Mouse (Mus musculus): ENCODE measurements around the gene Frzb. TPM values are rescaled to one million over a fixed set of nuclear protein-coding genes. Genes with fewer than 3 reads are reported as not detected.
"Not testable (repeated sequence)": the region's sequence is repeated elsewhere in the genome, so short reads cannot be mapped to it uniquely, and the experiment has no call there.

The Frzb gene
- total RNA-seq (2014; rRNA removed) (2.5 and 2.6 TPM in 2 replicates), polyA plus RNA-seq (2015; fragmentation: Nextera tagmentation; extraction: Ambion mirVana) (1.3 and 2.4 TPM in 2 replicates)

GRCm38 (mm10) chr2:80447291-80447791 is at the start of gene Frzb:
Gene Frzb (minus strand): TSS chr2:80447625.
- peak within 1 kb of the TSS; percentile 100 for H3K4me2 ChIP-seq (ENCODE audit: low read depth, low read length, poor library complexity, severe bottlenecking)
- TF ChIP-seq CTCF (IDR thresholded peaks at IDR 0.05), result no peak
- ATAC-seq (ENCODE audit: low FRiP score), result peak; percentile 48; the same call in 1 of the 2 replicates
- no peaks in the 10 kb centered on the region for H3K4me1 ChIP-seq (ENCODE audit: insufficient read depth, low read length)
- H3K9ac ChIP-seq (replicated peaks; ENCODE audit: low read length, poor library complexity, severe bottlenecking), result peak within 1 kb of the TSS; percentile 40
- H3K4me3 ChIP-seq (ENCODE audit: low read depth, low read length), result peak within 1 kb of the TSS; percentile 56
- no peaks in the 10 kb centered on the region for H3K36me3 ChIP-seq (ENCODE audit: insufficient read depth, low read length)
- under 1% methylated on average over 25 of the region's 33 CpGs for WGBS
- peak; percentile 42 for DNase-seq (ENCODE audit: low spot score)
- H3K27me3 ChIP-seq (ENCODE audit: insufficient read depth, low read length), result peaks cover 15% of the 10 kb centered on the region
- H3K27ac ChIP-seq (ENCODE audit: low read depth, low read length), result no peak within 1 kb of the TSS
- H3K9me3 ChIP-seq (ENCODE audit: low read length), result no peaks in the 10 kb centered on the region

DNA sequence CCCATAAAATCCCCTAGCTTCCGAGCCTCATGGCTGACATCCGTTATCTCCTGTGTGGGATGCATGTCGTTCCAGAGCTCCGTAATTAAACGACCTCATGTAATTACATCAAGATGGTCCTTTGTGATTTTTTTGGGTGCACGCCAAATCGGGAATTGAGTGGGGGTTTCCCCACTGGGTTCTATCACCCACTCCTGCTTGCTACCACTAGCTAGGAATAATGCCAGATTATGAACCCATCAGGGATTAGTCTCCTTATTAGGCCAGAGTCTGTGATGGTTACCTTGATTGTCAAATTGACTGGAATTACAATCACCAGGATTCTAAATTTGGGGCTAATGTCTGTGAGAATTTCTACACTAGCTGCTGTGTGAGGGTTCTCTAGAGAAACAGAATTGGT is 47.9 kb upstream of the Frzb start:
- H3K27me3 ChIP-seq (ENCODE audit: insufficient read depth, low read length); H3K9ac ChIP-seq (replicated peaks; ENCODE audit: low read length, poor library complexity, severe bottlenecking); ATAC-seq (ENCODE audit: low FRiP score); H3K9me3 ChIP-seq (ENCODE audit: low read length); H3K4me2 ChIP-seq (ENCODE audit: low read depth, low read length, poor library complexity, severe bottlenecking); DNase-seq (ENCODE audit: low spot score); H3K4me1 ChIP-seq (ENCODE audit: insufficient read depth, low read length); H3K4me3 ChIP-seq (ENCODE audit: low read depth, low read length); H3K36me3 ChIP-seq (ENCODE audit: insufficient read depth, low read length); H3K27ac ChIP-seq (ENCODE audit: low read depth, low read length): not testable (repeated sequence)
- WGBS, result 59% methylated on average over 7 of the region's 7 CpGs

DNA sequence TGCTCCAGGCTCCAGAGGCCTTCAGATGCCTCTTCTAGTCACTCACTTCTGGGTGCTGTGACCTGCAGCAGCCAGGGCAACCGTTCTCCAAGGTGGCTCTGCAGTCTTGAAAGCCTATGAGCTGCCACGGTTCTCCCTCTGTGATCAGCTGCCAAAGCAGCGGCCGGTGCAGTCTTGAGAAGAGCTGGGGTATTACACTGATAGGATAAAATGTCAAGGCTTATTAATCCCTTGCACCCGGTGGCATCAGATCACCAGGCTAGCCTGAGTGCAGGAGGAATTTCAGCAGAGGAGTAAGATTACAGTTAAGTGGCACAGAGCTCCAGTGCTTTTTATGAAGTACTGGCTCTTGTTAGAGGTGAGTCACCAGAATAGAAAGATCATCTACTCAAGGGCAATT is 39.4 kb upstream of the Frzb start:
- Histone ChIP-seq H3K27me3 (ENCODE audit: insufficient read depth, low read length) (no peaks in the 10 kb centered on the region), H3K36me3 (ENCODE audit: insufficient read depth, low read length) (no peaks in the 10 kb centered on the region), H3K4me2 (ENCODE audit: low read depth, low read length, poor library complexity, severe bottlenecking) (no peak overlapping the region), H3K27ac (ENCODE audit: low read depth, low read length) (no peak overlapping the region), H3K9ac (replicated peaks; ENCODE audit: low read length, poor library complexity, severe bottlenecking) (no peak overlapping the region), H3K9me3 (ENCODE audit: low read length) (no peaks in the 10 kb centered on the region), H3K4me3 (ENCODE audit: low read depth, low read length) (no peak overlapping the region), H3K4me1 (ENCODE audit: insufficient read depth, low read length) (no peaks in the 10 kb centered on the region)
- ATAC-seq (ENCODE audit: low FRiP score), result no peak
- WGBS, result 60% methylated on average over 5 of the region's 5 CpGs
- no peak for DNase-seq (ENCODE audit: low spot score)
- no peak for TF ChIP-seq CTCF (IDR thresholded peaks at IDR 0.05)

GRCm38 (mm10) chr2:80484951-80485350 is 37.5 kb upstream of the Frzb start:
- WGBS, result 96% methylated on average over 5 of the region's 5 CpGs
- H3K9ac ChIP-seq (replicated peaks; ENCODE audit: low read length, poor library complexity, severe bottlenecking), result no peak overlapping the region
- no peak overlapping the region for H3K4me2 ChIP-seq (ENCODE audit: low read depth, low read length, poor library complexity, severe bottlenecking)
- no peaks in the 10 kb centered on the region for H3K36me3 ChIP-seq (ENCODE audit: insufficient read depth, low read length)
- H3K27ac ChIP-seq (ENCODE audit: low read depth, low read length), result no peak overlapping the region
- no peaks in the 10 kb centered on the region for H3K27me3 ChIP-seq (ENCODE audit: insufficient read depth, low read length)
- H3K4me3 ChIP-seq (ENCODE audit: low read depth, low read length), result no peak overlapping the region
- ATAC-seq (ENCODE audit: low FRiP score) (no peak), DNase-seq (ENCODE audit: low spot score) (no peak)
- no peak for TF ChIP-seq CTCF (IDR thresholded peaks at IDR 0.05)
- no peaks in the 10 kb centered on the region for H3K4me1 ChIP-seq (ENCODE audit: insufficient read depth, low read length)
- H3K9me3 ChIP-seq (ENCODE audit: low read length), result no peaks in the 10 kb centered on the region

- H3K27ac ChIP-seq (ENCODE audit: low read depth, low read length), result no peak overlapping the region
- no peak overlapping the region for H3K4me3 ChIP-seq (ENCODE audit: low read depth, low read length)
- no peaks in the 10 kb centered on the region for H3K27me3 ChIP-seq (ENCODE audit: insufficient read depth, low read length)
- WGBS, result 41% methylated on average over 1 of the region's 1 CpGs
- no peak for ATAC-seq (ENCODE audit: low FRiP score)
- H3K9me3 ChIP-seq (ENCODE audit: low read length), result no peaks in the 10 kb centered on the region
- no peaks in the 10 kb centered on the region for H3K4me1 ChIP-seq (ENCODE audit: insufficient read depth, low read length)
- no peak overlapping the region for H3K4me2 ChIP-seq (ENCODE audit: low read depth, low read length, poor library complexity, severe bottlenecking)
- no peaks in the 10 kb centered on the region for H3K36me3 ChIP-seq (ENCODE audit: insufficient read depth, low read length)
- no peak for DNase-seq (ENCODE audit: low spot score)
- no peak for TF ChIP-seq CTCF (IDR thresholded peaks at IDR 0.05)
- no peak overlapping the region for H3K9ac ChIP-seq (replicated peaks; ENCODE audit: low read length, poor library complexity, severe bottlenecking)
Observed at GRCm38 (mm10) chr2:80475831-80476230, 28.4 kb upstream of the Frzb start.

DNA sequence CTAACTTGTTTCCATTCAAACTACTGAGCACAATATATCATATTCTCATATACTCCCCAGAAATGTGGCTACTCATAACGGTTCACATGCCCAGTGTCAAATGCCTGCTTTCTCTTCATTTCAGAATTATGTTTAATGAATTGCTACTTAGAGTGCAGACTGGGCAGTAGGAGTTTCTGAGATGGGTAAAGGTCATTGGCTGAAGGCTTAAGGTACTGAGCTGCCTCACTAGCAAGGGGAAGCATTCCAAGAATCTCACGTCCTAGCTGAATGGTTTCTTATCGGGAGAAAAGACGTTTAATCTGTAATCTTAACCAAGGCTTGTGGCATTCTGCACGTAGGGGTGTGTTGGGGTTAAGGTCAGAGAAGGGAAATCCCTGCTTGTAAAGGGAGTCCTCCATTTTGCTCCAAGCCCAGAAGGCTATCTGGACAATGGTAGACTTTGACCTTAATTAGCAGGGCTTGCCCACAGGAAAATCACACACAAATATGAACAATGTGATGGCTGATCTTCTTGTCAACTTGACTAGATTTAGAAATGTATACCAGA is 26.9 kb upstream of the Frzb start:
- Histone ChIP-seq H3K27me3 (ENCODE audit: insufficient read depth, low read length) (no peaks in the 10 kb centered on the region), H3K36me3 (ENCODE audit: insufficient read depth, low read length) (no peaks in the 10 kb centered on the region), H3K9ac (replicated peaks; ENCODE audit: low read length, poor library complexity, severe bottlenecking) (no peak overlapping the region), H3K4me3 (ENCODE audit: low read depth, low read length) (no peak overlapping the region), H3K4me1 (ENCODE audit: insufficient read depth, low read length) (no peaks in the 10 kb centered on the region), H3K4me2 (ENCODE audit: low read depth, low read length, poor library complexity, severe bottlenecking) (no peak overlapping the region), H3K9me3 (ENCODE audit: low read length) (no peaks in the 10 kb centered on the region), H3K27ac (ENCODE audit: low read depth, low read length) (no peak overlapping the region)
- ATAC-seq (ENCODE audit: low FRiP score) (no peak), DNase-seq (ENCODE audit: low spot score) (no peak)
- 81% methylated on average over 5 of the region's 5 CpGs for WGBS
- TF ChIP-seq CTCF (IDR thresholded peaks at IDR 0.05), result no peak
